Mouse (Mus musculus): ENCODE measurements at regions not wholly inside any gene's neighbourhood (a gene's known extent, or its start where the extent isn't known, plus 50 kb on each side); places are given as distances from the start of the nearest gene placed in this dataset.
A peak's percentile ranks its signal among the peaks of the same experiment; 100 is the strongest.

DNA sequence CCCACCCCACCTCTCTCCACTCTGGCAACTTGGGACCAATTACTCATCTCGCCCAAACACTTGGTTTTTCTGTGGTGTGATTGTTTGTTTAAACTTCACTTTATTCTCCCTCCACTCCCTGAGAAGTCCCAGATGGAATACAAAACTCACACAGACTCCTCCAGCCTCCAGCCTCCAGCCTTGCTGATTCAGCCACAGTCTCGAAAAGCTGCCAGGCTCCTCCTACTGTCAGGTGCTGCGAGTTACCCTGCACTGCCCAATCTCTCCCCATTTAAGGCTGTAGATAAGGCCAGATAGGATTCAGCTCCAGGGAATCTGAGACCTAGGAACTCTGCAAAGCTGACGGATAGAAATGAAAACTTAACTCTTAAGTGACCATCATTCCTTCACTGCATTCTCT lies 340.7 kb downstream of the Cmpk2 start:
- ATAC-seq (ENCODE audit: insufficient number of reproducible peaks, low FRiP score, low TSS enrichment) = no peak

DNA sequence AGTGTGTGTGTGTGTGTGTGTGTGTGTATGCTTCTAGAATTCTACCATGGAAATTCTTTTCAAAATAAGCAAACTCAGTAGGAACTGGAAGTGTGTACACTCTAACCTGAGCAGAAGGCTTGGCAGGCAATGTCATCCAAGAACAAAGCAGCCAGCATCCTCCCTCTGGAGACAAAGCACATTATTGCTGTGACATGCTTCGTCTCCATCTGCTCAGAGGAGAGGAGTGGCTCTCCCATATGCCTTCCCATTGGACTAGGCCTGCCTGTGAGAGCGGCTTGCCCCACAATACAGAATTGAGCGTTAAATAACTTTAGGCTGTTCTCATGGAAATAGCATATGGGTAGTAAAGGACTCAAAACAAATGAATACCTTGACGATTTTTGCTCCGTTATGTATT lies 333.5 kb downstream of the Cmpk2 start:
- ATAC-seq (ENCODE audit: insufficient number of reproducible peaks, low FRiP score, low TSS enrichment) = peak; percentile 71

DNA sequence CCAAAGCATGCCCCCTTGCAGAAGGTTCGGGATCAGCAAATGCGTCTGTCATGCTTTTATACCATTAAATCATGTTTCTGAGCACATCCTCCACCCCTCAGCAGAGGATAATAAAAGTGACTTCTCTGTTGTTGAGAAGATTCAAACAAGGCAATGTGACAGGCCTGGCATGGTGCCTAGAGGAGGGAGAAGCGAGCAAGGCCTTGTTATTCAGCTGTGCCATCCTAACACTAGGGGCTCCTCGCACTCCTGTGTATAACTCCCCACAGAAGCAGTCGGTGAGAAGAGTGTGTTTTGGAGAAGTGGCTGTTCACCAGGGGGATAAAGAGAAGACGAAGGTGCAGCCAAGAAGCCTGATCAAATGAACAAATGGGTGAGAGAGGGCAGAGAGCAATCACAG lies 330.3 kb downstream of the Cmpk2 start:
- ATAC-seq (ENCODE audit: insufficient number of reproducible peaks, low FRiP score, low TSS enrichment) = no peak

DNA sequence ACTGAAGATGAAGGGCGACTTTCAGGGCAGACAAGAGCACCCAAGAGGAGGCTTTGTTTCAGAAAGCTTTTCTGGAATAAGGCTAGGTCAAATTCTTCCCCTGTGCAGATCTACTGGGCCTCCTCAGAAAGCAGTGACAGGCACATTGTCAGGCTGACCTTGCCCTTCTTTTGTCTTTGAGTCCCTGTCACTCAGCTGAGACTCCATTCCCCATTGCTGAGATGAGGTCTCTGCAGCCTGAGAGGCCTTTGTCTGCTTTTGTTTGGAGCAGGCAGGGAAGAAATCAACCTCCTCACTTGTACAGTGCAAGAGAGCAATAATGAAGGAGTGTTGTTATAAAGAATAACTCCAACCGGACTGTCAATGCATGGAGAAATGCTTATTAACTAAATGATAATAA lies 327.4 kb downstream of the Cmpk2 start:
- ATAC-seq (ENCODE audit: insufficient number of reproducible peaks, low FRiP score, low TSS enrichment) = no peak

DNA sequence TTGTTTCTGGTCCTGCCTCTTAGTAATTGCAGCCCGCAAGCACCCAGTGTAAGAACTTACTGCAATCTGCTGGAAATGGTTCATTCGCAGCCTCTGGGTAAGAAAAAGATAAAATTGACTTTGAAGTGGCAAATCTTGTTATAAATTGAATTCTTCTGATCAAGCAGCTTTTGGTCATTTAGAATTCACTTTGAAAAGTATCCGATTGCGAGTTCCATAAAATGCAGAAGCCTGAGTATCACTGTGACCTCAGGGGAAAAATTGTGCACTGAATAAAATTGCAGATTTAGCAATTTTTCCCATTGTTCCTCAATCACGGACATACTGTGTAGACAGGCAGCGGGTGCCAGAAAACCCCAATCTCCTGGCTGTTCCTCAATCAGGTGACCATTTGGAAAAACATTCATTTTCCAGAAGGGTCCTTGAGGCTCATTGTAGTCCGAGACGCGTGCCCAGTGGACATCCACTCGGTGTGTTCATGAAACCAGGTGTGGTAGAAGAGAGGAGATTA lies 320.4 kb downstream of the Cmpk2 start:
- ATAC-seq (ENCODE audit: insufficient number of reproducible peaks, low FRiP score, low TSS enrichment) = no peak

DNA sequence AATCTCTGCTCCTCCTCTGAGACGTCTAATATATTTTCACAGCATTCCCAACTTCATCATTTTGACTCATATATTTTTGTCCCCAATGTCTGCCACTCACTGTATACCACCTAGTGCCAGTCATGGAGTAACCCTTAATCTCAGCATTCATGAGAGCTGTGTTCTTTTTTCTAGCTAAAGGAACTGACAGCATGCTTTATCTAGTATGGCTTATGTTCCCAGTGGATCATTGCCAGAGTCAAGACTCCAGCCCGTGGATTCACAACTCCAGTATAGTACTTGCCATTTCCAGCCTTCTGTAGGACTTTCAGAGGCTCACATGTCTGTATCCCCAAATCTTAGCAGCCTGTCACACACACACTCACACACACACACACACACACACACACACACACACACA lies 316.5 kb downstream of the Cmpk2 start:
- no peak for ATAC-seq (ENCODE audit: insufficient number of reproducible peaks, low FRiP score, low TSS enrichment)

DNA sequence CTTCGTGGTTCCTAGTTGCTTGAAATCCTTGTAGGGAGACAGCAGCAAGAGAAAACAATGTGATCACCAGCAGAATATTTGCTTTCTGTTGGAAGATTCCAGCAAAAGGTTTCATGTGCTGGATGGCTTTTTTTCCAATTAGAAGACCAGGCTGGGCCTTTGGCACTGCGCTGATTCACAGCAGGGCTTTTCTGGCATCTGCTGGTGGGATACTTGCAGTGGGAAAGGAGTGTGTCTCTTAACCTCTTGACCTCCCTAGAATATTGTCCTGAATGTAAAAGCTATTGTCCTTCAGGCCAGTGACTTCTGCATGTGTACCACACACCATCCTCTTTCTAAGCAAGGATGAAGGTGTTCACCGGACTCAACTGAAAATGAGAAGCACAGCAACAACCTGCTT lies 315.4 kb downstream of the Cmpk2 start:
- no peak for ATAC-seq (ENCODE audit: insufficient number of reproducible peaks, low FRiP score, low TSS enrichment)

DNA sequence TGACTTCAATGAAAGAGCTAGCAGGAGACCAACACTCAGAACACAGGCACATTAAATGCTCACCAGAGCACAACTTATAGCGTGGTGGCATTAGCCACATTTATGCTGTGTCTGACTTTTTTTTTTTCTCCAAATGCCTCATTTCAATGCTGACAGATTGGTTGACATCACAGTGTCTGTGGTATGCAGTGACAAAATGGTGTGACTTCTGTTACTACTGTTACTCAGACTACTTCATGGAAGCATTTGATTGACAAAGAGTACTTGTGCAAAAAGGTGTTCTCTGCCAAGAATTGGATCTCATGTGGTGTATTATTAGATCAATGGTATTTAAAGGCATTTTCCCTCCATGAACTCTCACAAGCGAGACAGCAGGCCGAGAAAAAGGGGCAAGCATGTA lies 314.8 kb downstream of the Cmpk2 start:
- no peak for ATAC-seq (ENCODE audit: insufficient number of reproducible peaks, low FRiP score, low TSS enrichment)

DNA sequence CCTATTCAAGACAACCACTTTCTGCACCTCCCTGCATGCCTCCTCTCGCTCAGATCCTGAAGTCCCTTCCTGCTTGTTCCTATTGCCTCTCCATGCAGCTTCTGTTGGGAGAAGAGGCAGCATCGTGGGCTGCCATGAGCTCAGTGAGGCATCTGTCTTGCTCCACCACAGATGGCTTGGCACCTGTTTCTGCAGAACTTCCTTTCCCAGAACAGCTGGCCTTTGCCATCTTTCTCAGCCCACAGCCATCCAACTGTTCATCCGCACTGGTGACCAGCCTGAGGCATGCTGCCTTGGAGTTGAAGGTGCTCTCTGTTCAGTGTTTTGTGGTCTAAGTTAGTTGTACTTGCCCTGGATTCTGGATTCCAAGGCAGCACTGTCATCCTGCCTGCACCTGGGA lies 312.5 kb downstream of the Cmpk2 start:
- no peak for ATAC-seq (ENCODE audit: insufficient number of reproducible peaks, low FRiP score, low TSS enrichment)

DNA sequence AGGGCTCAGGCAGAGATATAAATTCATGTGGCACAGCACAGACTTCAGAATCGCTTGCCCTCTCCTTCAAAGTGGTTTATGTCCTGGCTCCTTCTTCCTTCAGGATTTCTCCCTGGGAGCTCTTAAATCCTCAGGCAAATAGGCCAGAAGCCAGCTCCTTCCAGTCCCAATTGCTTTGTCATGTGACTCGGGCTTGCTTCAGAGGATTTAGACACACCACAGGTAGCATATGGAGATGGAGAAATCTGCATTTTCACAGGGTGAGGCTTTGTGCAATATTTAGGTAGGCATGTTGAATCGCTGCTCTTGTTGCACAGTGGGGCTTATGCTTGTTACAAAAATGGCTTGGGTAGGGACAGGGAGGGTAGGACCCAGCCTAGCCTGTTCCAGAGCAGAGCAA lies 309.8 kb downstream of the Cmpk2 start:
- ATAC-seq (ENCODE audit: insufficient number of reproducible peaks, low FRiP score, low TSS enrichment) = no peak

DNA sequence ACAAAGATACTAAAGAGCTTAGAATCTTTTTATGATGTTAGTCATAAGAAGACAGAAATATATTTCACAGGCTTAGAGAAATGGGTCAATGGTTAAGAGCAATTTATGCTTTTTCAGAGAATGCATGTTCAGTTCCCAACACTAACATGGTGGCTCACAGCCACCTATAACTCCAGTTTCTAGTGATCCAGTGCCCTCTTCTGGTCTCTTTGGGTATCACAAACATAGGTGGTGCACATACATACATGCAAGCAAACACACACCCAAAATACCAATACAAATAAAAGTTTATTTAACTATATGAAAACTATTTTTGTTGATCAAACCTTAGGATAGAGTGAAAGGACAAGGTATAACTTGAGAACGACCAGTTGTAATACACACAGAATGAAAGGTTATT lies 308.0 kb downstream of the Cmpk2 start:
- no peak for ATAC-seq (ENCODE audit: insufficient number of reproducible peaks, low FRiP score, low TSS enrichment)

DNA sequence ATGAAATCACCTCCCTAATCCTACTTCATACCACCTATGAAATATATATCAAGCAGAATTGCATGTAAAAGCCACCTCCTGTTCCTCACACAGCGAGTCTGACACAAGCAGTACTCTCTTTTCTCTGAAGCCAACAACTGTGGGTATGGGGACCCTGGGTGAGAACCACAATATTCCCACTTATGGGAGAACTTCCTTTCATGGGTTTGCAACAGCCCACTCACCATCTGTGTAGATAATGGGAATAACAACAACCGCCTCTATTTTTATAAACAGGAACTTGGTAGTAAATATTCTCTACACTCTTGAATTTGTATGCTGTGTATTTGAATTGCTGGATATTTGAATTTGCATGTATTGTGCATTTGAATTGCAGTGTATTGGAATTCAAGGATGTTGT lies 305.0 kb downstream of the Cmpk2 start:
- no peak for ATAC-seq (ENCODE audit: insufficient number of reproducible peaks, low FRiP score, low TSS enrichment)

DNA sequence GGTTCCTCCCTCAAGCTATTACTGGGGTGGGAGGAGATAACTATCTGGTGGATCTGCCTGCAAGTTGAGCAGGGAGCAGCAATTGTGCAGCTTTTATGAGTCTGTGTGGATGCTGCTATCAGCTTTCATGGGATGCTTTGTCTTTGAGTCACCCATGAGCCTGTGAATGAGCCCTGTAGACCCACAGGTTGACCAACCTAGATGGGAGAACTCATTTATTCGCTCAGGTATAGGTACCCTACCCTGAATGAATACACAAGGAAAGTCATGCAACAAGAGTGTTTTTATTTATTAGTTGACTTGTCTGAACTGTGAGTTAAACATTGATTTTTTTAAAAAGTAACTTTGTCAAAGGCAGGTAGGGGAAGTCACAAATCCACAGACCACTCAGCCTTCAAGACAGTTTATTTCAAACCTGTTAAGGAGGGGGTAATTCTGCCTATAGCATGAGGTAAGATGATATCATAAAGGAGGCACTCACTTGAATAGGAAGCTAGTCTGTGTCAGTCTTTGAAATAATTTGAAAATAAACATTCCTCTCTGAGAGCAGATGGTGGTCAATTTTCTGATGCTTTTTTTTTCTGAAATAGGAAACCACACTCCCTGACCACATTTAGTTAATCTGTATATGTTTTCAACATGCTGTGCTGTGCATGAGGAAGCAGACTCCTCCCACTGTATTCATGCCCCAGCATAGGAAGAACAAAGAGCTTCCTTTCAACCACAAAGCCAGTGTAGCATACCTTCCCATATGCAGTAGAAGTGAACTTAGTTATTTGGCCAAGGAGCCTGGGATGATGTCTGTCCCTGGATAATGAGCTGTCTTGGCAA lies 302.0 kb downstream of the Cmpk2 start:
- no peak for ATAC-seq (ENCODE audit: insufficient number of reproducible peaks, low FRiP score, low TSS enrichment)

DNA sequence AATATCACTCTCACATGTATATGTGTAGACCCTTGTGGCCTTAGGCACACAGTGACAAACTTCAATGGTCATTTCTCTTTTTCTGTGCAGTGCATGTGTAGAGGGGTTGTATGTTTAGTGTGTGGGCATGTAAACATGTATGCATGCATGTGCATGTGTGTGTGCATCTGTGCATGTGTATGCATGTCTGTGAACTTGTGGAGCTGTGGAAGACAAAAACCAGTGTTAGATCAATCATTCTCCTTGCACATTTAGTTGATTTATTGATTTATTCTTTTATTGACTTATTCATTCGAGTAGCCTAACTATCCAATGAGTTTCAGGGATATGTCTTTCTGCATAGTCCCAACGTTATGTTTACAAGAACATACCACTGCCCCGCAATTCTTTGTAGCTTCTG lies 298.5 kb downstream of the Cmpk2 start:
- ATAC-seq (ENCODE audit: insufficient number of reproducible peaks, low FRiP score, low TSS enrichment) = no peak

DNA sequence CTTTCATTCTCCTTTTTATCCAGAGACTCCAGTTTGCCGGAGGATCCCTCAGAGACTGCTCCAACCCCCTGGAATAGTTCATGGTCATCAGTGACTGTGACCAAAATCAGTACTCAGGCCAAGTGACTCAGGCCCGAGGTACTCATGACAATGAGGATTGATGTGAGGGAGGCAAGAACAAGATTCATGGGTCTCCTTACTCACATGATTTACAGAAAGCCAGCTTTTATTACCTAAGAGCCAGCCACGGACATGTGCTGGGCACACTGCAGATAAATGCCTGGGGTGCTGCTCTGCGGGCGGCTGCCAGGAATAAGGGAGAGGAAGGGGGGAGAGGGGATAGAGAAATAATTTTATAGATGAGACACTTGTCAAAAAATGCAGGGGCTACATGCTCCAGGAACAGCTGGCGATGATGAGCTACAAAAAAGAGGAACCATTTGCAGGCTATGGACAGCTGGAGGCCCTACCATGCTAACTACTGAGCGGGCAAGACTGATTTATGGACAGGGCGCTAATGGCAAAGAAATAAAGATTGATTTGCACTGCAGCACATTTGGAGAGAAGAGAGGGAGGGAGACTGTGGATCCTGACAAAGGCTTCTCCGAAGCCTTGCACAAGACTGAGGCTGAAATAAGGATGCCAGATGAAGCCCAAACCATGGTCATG lies 289.8 kb downstream of the Cmpk2 start:
- ATAC-seq (ENCODE audit: insufficient number of reproducible peaks, low FRiP score, low TSS enrichment) = no peak

DNA sequence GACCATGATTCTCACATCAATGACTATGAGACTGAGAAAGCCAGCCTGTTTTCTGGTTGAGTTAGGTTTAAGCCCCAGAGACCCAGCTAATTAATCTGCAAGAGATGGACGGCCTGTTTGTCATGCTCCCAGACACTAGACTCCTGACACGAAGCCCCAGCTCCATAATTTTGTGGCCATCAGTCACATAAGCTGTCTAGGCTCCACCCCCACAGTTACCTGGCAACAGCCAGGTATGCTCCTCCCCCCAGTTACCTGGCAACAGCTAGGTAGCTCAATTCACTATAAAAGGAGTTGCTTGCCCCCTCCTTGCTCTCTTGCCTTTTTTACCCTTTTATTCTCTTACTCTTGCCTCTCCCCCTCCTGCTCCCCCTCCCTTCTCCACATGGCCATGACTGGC lies 287.3 kb downstream of the Cmpk2 start:
- no peak for ATAC-seq (ENCODE audit: insufficient number of reproducible peaks, low FRiP score, low TSS enrichment)

DNA sequence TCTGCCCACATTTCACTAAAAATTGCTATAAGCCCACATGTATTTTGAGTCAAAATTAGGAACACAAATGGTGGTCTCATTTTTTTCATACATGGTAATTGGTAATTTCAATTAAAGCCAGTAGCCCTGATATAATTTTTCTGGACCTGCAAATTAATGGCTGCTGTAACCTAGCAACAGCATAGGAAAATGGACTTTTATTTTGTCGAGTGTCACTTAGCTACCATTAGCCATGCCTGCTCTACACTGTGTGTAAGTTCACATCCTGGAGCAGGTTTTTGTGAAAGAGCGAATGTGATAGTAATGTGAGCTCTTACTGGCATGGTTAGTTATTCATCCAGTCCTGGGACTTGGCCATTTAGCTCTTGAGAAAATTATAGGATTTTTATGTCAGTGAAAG lies 285.6 kb downstream of the Cmpk2 start:
- no peak for ATAC-seq (ENCODE audit: insufficient number of reproducible peaks, low FRiP score, low TSS enrichment)

DNA sequence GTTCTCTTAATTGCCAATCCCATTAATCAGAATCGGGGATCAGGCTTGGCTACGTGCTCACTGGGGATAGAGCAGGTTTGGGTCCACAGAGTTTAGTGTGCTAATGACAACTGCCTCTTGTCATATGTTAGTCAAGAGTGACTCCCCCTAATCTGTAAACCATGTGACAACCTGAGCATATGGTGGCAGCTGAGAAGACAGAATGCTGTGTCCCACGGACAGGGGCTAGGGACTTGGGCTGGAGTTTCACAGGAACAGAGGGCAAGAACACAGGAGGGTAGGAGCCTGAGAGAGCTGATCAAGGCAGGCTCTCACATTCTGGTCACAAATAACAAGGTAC lies 265.5 kb downstream of the Cmpk2 start:
- ATAC-seq (ENCODE audit: insufficient number of reproducible peaks, low FRiP score, low TSS enrichment) = no peak

DNA sequence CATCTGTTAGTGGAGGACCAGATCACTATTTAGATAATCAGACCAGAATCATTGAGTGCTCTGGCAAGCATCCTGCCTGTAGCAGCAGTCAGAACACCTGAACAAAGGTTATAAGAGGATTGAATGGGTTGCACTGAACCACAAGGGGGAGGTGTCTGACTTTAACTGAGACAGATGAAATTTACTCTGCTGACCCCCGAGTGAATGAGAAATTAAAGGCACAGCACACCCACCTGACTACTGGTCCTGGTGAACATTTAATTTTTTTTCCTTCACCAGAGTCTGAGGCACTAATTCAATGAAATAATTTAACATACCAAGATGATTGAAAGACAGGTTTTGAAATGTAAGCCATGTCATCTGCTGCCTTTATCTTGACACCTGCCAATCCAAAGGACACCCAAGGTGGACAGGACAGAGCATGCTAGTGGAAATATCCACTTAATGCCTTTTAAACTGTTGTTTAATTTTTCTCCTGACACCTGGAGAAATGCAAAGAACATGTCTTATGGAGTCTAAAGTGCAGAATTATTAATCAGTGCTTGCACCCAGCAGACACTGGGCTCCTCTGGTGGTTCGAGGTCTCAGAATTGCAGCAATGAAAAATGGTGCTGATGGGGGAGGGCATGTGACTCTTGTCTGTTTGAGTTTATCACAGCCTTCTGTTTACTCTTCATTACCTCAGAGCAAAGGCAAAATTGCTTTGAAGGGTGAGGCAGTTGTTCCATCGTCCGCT lies 265.0 kb downstream of the Cmpk2 start:
- ATAC-seq (ENCODE audit: insufficient number of reproducible peaks, low FRiP score, low TSS enrichment) = no peak

DNA sequence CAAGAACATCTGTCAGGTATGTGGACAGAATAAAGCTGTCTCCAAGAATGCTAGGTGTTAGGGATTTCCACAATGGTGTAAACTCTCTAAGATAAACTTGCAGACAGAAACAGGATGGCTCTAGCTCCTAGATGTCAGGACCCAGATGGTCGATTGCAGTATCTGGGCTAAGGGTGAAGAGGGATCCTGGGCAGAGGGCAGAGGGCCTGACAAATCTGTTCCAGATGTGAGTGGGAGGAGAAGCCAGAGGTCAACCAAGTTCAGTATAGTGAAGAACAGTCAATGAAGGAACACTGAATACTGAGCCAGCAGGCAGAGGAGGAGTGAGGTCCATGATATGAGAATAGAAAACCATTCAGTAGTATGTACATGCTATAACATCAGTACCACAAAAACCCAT lies 254.4 kb downstream of the Cmpk2 start:
- ATAC-seq (ENCODE audit: insufficient number of reproducible peaks, low FRiP score, low TSS enrichment) = no peak

DNA sequence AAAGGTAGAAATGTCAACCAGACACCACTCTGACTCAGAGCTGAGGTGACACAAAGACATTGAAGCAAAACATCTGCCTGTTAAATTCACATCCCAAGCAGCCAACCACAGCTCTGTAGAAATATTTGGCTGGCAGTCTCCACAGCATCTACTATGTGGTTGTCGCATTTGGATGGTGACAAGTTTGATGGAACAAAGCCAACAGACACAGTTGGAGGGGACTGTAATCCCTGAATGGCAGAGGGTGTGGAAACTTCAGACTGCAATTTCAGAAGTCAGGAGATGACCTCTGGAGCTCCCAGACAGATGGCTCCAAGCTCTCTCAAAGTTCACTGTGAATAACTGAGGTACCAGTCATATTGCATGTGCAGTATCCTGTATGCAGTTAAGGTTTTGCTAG lies 229.8 kb downstream of the Cmpk2 start:
- no peak for ATAC-seq (ENCODE audit: insufficient number of reproducible peaks, low FRiP score, low TSS enrichment)
